Mouse (Mus musculus) Patski (cell line): ENCODE data around the gene Pbdc1. TPM values are rescaled to one million over a fixed set of nuclear protein-coding genes. Genes with fewer than 3 reads are reported as not detected.
"Not testable (repeated sequence)": the region's sequence is repeated elsewhere in the genome, so short reads cannot be mapped to it uniquely, and the experiment has no call there.

Experiments used
- ATAC-seq: fragments of 100-300 bp; one replicate; pipeline ENCODE4 v1.8.0; 2021
- CTCF ChIA-PET: fragments of 350-600 bp; sonication (Branson Sonifier 250); formaldehyde crosslinking; loops from one replicate; lab custom pipeline; 2022; ENCODE audit warnings: inconsistent platforms; lab: Charles Lee
- POLR2A ChIA-PET: fragments of 350-600 bp; sonication (Branson Sonifier 250); formaldehyde crosslinking; loops from one replicate; lab custom pipeline; 2022; ENCODE audit warnings: antibody characterized with exemption, inconsistent platforms; lab: Charles Lee
- DNase-seq: peaks from one replicate; pipeline ENCODE4 v3.0.0-alpha.2; 2011; ENCODE audit warnings: low read depth, low spot score
- H3K27me3 ChIP-seq: fragments of 371-371 bp; one replicate; pipeline ENCODE4 v1.5.1; 2021
- CTCF ChIP-seq: fragments of 100-300 bp; IDR thresholded peaks from one replicate; pipeline ENCODE4 v1.5.1; 2021
- in situ Hi-C: fragments of 300-500 bp; cut with MboI; formaldehyde crosslinking; loops from 3 replicates; pipeline ENCODE4 v1.11.1; 2018; ENCODE audit warnings: low pct_unique_long_range_greater_than_20kb, mixed read lengths
- polyA plus RNA-seq: library from polyadenylated mRNA; unstranded; gene quantifications from one replicate; pipeline ENCODE4 v1.2.3, GENCODE M21; 2021

The Pbdc1 gene
- polyA plus RNA-seq = 37.9 TPM

DNA sequence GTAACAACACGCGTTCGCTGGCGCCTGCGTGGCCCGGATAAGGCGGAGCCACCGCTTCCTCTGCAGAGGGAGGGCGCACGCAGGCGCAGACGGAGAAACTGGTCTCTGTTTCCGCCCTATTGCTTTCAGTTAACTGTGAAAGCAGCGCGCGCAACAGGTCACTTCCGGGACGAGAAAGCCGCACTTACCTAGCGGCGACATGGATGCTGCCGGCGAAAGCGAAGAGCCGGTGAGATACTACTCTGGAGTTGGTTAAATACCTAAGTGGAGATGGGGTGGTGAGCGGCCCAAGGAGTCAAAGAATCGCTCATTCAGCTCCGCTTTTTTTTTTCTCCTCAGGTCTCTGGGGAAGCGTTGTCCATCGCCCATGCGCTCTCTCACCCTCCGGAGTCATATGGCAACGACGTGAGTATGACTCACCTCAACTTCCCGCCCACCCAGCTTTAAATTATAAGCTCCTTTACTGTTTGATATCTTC lies at the start of gene Pbdc1:
Gene Pbdc1, plus strand, starts transcription at position 142 of the 478 bp plus-strand sequence.
- no peak for TF ChIP-seq CTCF
- CTCF ChIA-PET = no interaction called here
- ATAC-seq = peak; percentile 97
- POLR2A ChIA-PET = interaction anchor here (1.5 kb wide), 1 partner anchor 9 kb away, joined by 3 read pairs; no protein-coding TSS in a partner anchor
- in situ Hi-C loops = loop anchor here (25.0 kb wide), 2 partner anchors 1467 to 1592 kb away; no protein-coding TSS in a partner anchor
- no peaks in the 10 kb centered on the region for H3K27me3 ChIP-seq
- DNase-seq = peak; percentile 73

DNA sequence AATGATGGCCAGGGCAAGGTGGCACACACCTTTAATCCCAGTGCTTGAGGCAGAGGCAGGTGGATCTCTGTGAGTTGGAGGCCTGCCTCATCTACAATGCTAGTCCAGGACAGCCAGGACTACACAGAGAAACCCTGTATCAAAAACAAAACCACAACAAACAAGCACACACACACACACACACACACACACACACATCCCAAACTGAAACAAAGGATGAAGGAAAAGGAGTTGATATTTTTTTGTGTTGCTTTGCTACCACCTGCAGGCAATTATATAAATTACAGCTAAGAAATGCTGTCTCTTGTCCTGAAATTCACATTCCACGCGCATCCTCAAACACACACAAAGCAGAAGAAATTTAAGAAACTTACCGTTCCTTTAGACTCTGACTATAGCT lies 41.9 kb upstream of the Pbdc1 start:
- in situ Hi-C loops = no loop called here
- CTCF ChIA-PET = interaction anchor here (1.5 kb wide), 1 partner anchor 87 kb away, joined by 3 read pairs; no protein-coding TSS in a partner anchor
- ATAC-seq = no peak

DNA sequence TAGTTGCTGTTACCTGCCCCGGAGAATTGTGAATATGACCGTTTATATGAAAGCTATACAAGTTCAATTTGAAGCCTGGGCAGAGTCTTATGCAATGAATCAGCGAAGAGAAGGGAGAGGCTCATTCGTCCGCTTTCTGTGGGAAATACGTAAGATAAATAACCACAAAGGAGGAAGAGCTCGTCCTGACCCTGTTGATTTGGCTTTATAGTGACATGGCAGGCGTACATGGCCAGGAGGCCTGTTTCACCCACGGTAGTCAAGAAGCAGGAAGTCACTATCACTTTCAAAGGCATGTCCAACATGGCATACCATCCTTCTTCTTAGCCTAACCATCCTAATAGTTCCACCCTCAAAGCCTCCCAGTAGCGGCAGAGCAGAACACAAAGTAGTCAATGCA lies 15.3 kb upstream of the Pbdc1 start:
- no peaks in the 10 kb centered on the region for H3K27me3 ChIP-seq
- ATAC-seq (no peak), DNase-seq (no peak)
- no peak for TF ChIP-seq CTCF
- POLR2A ChIA-PET = no interaction called here
- CTCF ChIA-PET = interaction anchor here (1.5 kb wide), 1 partner anchor 11 kb away, joined by 4 read pairs; no protein-coding TSS in a partner anchor
- in situ Hi-C loops = no loop called here

More for the DNA sequence above, 41.9 kb upstream of the Pbdc1 start:
- H3K27me3 ChIP-seq = no peaks in the 10 kb centered on the region
- POLR2A ChIA-PET = interaction anchor here (0.7 kb wide), 1 partner anchor 1861 kb away, joined by 4 read pairs; no protein-coding TSS in a partner anchor
- peak; percentile 52 for TF ChIP-seq CTCF
- DNase-seq = no peak

- no peak for TF ChIP-seq CTCF
- no peaks in the 10 kb centered on the region for H3K27me3 ChIP-seq
- in situ Hi-C loops = no loop called here
- ATAC-seq (no peak), DNase-seq (no peak)
- ChIA-PET POLR2A (no interaction called here), CTCF (interaction anchor here (1.5 kb wide), 1 partner anchor 11 kb away, joined by 4 read pairs; no protein-coding TSS in a partner anchor)
These were observed 14.8 kb upstream of the Pbdc1 start for GRCm38 (mm10) chrX:105064801-105065200.

DNA sequence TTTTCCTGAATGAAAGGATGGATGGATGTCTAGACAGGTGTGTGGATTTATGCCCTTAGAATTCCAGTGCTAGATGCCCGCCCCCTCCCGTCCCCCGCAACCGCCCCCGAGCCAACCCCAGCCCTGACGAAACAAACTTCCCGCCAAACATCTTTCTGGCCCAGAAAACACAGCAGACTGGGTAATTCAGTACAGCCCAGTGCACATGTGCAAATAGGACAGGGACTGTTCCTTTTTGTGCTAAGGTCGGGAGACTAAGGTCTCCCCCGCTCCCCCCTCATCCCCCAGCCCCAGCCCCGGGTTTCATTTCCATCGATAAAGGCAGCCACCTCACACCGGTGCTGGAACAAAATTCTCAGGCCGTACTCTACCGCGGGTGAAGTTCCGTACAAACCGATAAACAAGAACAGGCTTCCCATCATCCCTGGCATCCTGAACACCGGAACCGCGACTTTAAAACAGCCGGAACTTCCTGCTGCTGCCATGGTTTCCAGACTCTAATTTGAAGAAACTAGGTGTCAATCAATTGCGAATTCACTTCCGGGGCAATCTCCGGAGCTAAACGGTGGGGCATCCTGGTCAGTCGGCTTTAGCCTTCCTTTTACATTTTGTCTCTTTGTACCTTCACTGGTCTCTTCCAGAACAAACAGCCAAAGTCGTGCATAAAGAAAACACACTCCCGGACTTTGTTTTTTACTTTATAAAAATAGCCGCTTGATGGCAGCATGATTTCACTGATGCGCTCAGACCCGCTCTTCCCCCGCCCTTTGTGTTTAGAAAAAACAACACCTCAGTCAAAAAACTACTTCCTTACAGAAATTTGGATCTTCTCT lies 9.7 kb upstream of the Pbdc1 start:
- peak; percentile 67 for DNase-seq
- peak; percentile 74 for TF ChIP-seq CTCF
- no peaks in the 10 kb centered on the region for H3K27me3 ChIP-seq
- POLR2A ChIA-PET = interaction anchor here (1.3 kb wide), 1 partner anchor 10 kb away, joined by 3 read pairs; the partner anchor contains the start of gene Pbdc1
- CTCF ChIA-PET = no interaction called here
- in situ Hi-C loops = no loop called here
- peak; percentile 98 for ATAC-seq

GRCm38 (mm10) chrX:105079151-105079550 lies 405 bp upstream of the Pbdc1 start:
- ChIA-PET CTCF (no interaction called here), POLR2A (interaction anchor here (0.7 to 1.5 kb wide), 2 partner anchors 8 to 733 kb away, joined by 3 to 5 read pairs; no protein-coding TSS in a partner anchor)
- DNase-seq = no peak
- no peaks in the 10 kb centered on the region for H3K27me3 ChIP-seq
- no peak for TF ChIP-seq CTCF
- in situ Hi-C loops = loop anchor here (25.0 kb wide), 2 partner anchors 1467 to 1592 kb away; no protein-coding TSS in a partner anchor
- peak; percentile 23 for ATAC-seq

DNA sequence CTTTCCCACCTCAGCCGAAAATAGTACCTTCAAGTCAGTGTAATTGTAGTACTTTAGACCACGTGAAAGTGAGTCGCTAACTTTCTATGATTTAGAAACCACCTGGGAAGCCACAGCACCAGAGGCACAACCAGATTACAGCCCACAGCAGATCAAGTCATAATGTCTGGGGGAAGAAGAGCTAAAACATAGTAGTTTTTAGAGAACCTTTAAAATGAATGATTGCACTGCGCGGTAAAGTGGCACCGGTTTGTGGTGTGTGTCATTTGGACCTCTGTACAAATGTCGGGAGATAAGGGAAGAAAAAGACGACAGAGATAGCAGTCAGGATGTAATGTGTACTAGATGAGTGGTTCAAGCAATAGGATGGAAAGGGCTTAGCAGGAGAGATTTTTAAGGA lies 540 bp downstream of the Pbdc1 start:
- POLR2A ChIA-PET = interaction anchor here (1.5 kb wide), 1 partner anchor 9 kb away, joined by 3 read pairs; no protein-coding TSS in a partner anchor
- no peak for ATAC-seq
- no peak for DNase-seq
- in situ Hi-C loops = loop anchor here (25.0 kb wide), 2 partner anchors 1468 to 1593 kb away; no protein-coding TSS in a partner anchor
- CTCF ChIA-PET = no interaction called here
- no peaks in the 10 kb centered on the region for H3K27me3 ChIP-seq
- TF ChIP-seq CTCF = no peak

DNA sequence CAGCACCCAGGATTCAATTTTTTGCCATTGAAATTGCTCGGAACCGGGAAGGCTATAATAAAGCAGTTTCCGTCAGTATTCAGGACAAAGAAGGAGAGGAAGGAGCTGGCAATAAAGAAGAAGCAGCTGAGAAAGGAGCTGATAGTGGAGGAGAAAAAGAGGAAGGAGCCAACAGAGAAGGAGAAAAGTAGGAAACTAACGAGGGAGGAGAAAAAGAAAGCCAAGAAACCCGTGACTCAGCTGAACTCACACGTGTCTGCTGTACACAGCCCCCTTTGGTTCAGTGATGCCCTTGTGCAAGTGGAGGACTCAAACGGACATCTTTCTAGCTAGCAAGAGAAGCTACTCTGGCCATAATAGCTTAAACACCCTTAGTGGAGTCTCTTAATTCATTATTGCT lies 3.5 kb downstream of the Pbdc1 start:
- POLR2A ChIA-PET, DNase-seq, ATAC-seq, H3K27me3 ChIP-seq: not testable (repeated sequence)
- in situ Hi-C loops = loop anchor here (25.0 kb wide), 2 partner anchors 1471 to 1596 kb away; no protein-coding TSS in a partner anchor
- CTCF ChIA-PET = interaction anchor here (0.8 to 1.8 kb wide), 2 partner anchors 14 to 23 kb away, joined by 3 to 5 read pairs; no protein-coding TSS in a partner anchor

GRCm38 (mm10) chrX:105104175-105104574 lies 24.6 kb downstream of the Pbdc1 start:
- CTCF ChIA-PET = interaction anchor here (1.0 to 1.2 kb wide), 2 partner anchors 13 to 17 kb away, joined by 3 to 7 read pairs; no protein-coding TSS in a partner anchor
- TF ChIP-seq CTCF = peak; percentile 73
- POLR2A ChIA-PET = no interaction called here
- in situ Hi-C loops = loop anchor here (10.0 to 25.0 kb wide), 2 partner anchors 911 to 1083 kb away; partner anchors contain the start of genes Cox7b, Magt1 and Pgk1
- H3K27me3 ChIP-seq = no peaks in the 10 kb centered on the region
- ATAC-seq (peak; percentile 69), DNase-seq (no peak)

- in situ Hi-C loops = loop anchor here (25.0 kb wide), 1 partner anchor 1072 kb away; the partner anchor contains the start of gene Pgk1
- ATAC-seq (no peak), DNase-seq (no peak)
- H3K27me3 ChIP-seq = no peaks in the 10 kb centered on the region
- TF ChIP-seq CTCF = no peak
- POLR2A ChIA-PET = no interaction called here
- CTCF ChIA-PET = interaction anchor here (2.2 kb wide), 1 partner anchor 14 kb away, joined by 7 read pairs; no protein-coding TSS in a partner anchor
These were observed 35.4 kb downstream of the Pbdc1 start for GRCm38 (mm10) chrX:105114994-105115393.
